Mouse (Mus musculus) neutrophil, adult 5-6 weeks (primary cell): ENCODE results near the gene Dnajc17. TPM values are rescaled to one million over a fixed set of nuclear protein-coding genes. Genes with fewer than 3 reads are reported as not detected.

Experiments used
- ATAC-seq: fragments of 151-379, 151-347 bp; 2 replicates; pipeline ENCODE4 v1.8.0; 2017; ENCODE audit warnings: mild to moderate bottlenecking, moderate TSS enrichment; ENCODE audit not compliant: insufficient number of reproducible peaks, poor library complexity, low FRiP score, severe bottlenecking; ENCODE audit errors: extremely low read depth
- total RNA-seq: library from RNA; stranded (forward); fragments of 200-1000 nt; gene quantifications from 2 replicates; pipeline ENCODE4 v1.2.3, GENCODE M21; 2017

The Dnajc17 gene
- total RNA-seq, 1 experiment from 2014 or later: 33.6 TPM

- ATAC-seq: no peak
These were observed 4.6 kb downstream of the Dnajc17 start for GRCm38 (mm10) chr2:119203871-119204460.

- ATAC-seq: no peak
These were observed 5.6 kb downstream of the Dnajc17 start for GRCm38 (mm10) chr2:119202914-119203453.

DNA sequence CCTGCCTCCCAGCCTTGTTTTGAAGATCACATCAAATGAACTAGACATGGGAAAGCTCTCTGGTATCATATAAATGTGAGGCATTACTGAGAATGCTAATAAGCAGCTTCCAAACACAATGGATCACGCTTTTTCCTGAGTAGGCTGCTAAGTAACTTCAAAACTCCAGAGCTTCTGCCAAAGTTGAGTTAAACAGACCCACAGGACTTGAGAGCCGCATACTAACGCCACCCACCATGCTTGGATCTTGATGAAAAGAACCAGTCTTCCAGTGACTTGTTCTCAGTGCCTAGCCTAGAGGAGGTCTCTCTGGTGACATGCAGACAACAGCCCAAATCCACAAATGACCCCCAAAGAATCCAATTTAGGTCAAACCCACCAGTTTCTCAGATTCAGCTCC lies 9.7 kb downstream of the Dnajc17 start:
- ATAC-seq: no peak

GRCm38 (mm10) chr2:119198049-119198448 lies 10.5 kb downstream of the Dnajc17 start:
- ATAC-seq: no peak

DNA sequence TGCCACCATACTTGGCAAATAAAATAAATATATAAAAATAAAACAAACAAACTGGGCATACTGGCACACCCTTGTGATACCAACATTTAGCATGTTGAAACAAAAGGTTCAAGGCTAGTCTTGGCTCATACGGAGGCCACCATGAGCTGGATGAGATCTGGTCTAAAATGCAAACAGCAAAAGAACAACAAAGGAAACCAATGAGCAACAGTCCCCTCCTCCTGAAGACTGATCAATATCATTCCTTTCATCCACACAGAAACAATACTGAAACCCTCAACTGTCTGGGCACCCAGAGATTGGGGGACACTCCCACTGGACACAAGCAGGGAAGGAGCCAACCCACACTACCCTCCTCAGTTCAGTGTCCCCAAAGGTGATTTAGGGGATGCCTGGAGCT lies 11.1 kb downstream of the Dnajc17 start:
- no peak for ATAC-seq

GRCm38 (mm10) chr2:119196316-119197108 lies 12.1 kb downstream of the Dnajc17 start:
- ATAC-seq: no peak

DNA sequence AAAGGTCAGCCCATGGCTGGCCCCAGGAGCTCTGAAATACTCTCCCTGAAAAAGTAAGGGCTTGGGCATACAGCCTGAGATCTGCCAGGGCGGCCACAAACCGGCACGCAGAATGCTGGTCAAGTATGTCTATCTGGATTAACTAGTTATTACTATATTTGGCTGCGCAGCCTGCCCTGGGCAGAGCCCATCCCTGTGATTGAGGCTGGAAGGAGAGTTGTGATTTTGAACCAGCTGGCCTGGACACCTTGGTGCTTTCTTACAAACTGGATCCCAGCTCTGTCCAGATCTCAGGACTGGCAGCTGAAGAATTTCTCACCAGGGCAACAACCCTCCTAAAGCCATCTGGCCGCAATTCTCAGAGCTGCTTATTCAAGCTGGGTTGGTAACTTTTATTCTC lies 14.5 kb downstream of the Dnajc17 start:
- ATAC-seq: no peak

DNA sequence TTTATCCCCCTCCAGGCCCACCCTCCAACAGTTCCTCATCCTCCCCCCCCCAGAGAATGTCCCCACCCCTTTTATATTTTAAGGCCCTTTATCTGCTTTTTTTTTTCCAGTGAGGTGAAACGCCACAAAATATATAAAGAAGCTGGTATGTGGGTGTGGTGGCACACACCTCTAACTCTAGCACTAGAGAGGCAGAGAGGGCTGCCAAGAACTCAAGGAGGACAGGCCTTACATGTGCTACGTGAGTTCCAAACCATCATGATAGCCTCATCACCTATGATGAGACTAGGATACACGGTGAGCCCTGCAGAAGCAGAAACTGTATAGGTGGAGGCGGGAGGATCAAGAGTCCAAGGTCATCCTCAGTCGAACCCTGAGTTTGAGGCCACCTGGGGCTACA lies 17.6 kb downstream of the Dnajc17 start:
- no peak for ATAC-seq

- peak; percentile 90 for ATAC-seq
These were observed 19.4 kb downstream of the Dnajc17 start for GRCm38 (mm10) chr2:119189029-119189710.

DNA sequence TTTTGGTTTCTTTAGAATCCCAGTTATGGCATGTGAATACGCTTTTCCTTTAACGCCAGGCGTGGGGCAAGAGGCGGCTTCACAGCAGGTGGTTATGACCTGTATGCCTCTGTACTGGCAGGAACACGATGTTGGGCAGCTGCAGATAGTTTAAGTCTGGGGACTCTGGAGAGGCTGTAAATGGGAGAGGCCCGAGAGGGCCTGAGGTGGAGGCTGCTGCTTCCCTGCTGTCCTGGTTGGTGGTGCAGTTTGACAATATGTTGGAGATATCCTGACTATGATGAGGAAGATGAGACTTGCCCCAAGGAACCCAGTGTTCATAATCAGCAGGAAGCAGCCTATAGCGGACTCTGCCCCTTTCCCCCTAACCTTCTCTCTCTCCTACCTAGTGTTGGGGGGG lies 25.7 kb downstream of the Dnajc17 start:
- no peak for ATAC-seq

DNA sequence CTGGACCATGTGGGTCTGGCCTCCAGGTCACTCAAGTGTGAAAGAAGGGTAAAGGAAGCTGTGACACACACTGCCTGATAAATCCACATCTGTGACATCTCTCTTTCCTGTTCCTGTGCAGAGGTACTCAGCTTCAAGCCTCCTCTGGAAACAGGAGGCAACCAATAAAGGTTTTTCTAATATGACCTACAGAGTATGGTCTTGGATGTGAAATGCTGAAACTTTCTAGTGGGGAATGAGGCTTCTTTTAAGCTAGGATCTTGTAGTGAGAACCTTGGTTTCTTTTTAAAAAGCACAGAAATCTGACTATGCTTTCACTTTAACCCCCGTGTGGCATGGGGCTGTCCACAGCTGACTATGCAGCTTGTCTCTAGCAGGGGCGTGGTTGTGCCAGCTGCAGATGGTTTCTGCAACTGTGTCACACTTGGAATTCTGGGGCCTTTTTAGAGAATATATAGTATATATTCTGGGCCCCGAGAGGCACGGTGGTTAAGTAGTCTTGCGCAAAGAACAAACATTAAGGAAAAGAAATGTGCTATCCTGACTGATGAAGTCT lies 31.1 kb downstream of the Dnajc17 start:
- no peak for ATAC-seq

- ATAC-seq: no peak
These were observed 31.8 kb downstream of the Dnajc17 start for GRCm38 (mm10) chr2:119176761-119177160.

GRCm38 (mm10) chr2:119175614-119176013 lies 33.0 kb downstream of the Dnajc17 start:
- ATAC-seq: no peak

GRCm38 (mm10) chr2:119174866-119175265 lies 33.7 kb downstream of the Dnajc17 start:
- no peak for ATAC-seq

DNA sequence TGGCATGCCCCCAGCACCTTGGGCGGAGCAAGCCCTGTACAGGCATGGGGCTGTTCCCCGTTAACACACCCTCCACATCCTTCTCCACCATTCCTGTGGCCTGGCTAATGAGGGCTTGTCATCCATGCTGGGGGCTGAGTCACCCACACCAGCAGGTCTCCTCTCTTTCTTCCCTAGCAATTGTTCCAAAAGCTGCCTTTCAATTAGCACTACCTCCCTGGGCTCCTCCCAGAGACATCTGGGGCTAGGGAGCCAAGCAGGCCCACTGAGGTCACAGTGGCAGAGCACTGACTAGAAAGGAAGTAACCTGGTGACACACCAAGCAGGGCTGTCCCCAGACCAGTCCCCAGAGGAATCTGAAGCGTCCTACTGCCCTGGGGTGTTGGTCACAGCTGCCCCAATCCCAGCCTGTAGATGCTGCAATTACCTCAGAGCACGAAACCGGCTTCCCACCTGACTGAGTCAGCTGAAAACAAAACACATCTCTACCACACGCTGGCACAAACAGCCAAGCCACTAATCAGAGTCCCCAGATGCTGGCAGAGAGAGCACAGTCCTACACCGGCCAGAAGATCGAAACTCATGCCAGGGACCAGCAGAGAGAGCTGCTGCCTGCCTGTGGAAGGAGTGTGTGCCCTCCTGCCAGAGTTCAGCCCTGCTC lies 34.5 kb downstream of the Dnajc17 start, which contains the start of gene Gm14137:
Gene Gm14137, plus strand, starts transcription at position 519 of the 661 bp plus-strand sequence.
- peak; percentile 13; the same call in 1 of the 2 replicates for ATAC-seq

- ATAC-seq: no peak
These were observed 35.6 kb downstream of the Dnajc17 start for GRCm38 (mm10) chr2:119172862-119173576.

- ATAC-seq: no peak
These were observed 36.1 kb downstream of the Dnajc17 start for GRCm38 (mm10) chr2:119172446-119172845.

- no peak for ATAC-seq
These were observed 37.0 kb downstream of the Dnajc17 start for GRCm38 (mm10) chr2:119171574-119171973.
